Mouse (Mus musculus): Measurements from ENCODE around the gene Rcan3.
A peak's percentile ranks its signal among the peaks of the same experiment; 100 is the strongest.

The Rcan3 gene

GRCm38 (mm10) chr4:135433443-135434394 lies at the start of gene Rcan3:
Gene Rcan3, minus strand, starts transcription at chr4:135433853.
- peak; percentile 60 for DNase-seq (ENCODE audit: low read depth, low spot score)

GRCm38 (mm10) chr4:135480370-135480769 lies 46.7 kb upstream of the Rcan3 start:
- no peak for DNase-seq (ENCODE audit: low read depth, low spot score)

- DNase-seq (ENCODE audit: low read depth, low spot score): no peak
These were observed 44.2 kb upstream of the Rcan3 start for GRCm38 (mm10) chr4:135477851-135478250.

GRCm38 (mm10) chr4:135463406-135463805 lies 29.8 kb upstream of the Rcan3 start:
- DNase-seq (ENCODE audit: low read depth, low spot score): no peak

GRCm38 (mm10) chr4:135453572-135453971 lies 19.9 kb upstream of the Rcan3 start:
- DNase-seq (ENCODE audit: low read depth, low spot score): no peak

GRCm38 (mm10) chr4:135453164-135453563 lies 19.5 kb upstream of the Rcan3 start:
- no peak for DNase-seq (ENCODE audit: low read depth, low spot score)

- no peak for DNase-seq (ENCODE audit: low read depth, low spot score)
These were observed 17.8 kb upstream of the Rcan3 start for GRCm38 (mm10) chr4:135451360-135452015.

- DNase-seq (ENCODE audit: low read depth, low spot score): no peak
These were observed 8.8 kb upstream of the Rcan3 start for GRCm38 (mm10) chr4:135442473-135442872.

- no peak for DNase-seq (ENCODE audit: low read depth, low spot score)
These were observed 6.4 kb upstream of the Rcan3 start for GRCm38 (mm10) chr4:135439904-135440522.

GRCm38 (mm10) chr4:135439188-135439647 lies 5.6 kb upstream of the Rcan3 start:
- no peak for DNase-seq (ENCODE audit: low read depth, low spot score)

GRCm38 (mm10) chr4:135437924-135438323 lies 4.3 kb upstream of the Rcan3 start:
- DNase-seq (ENCODE audit: low read depth, low spot score): no peak

- no peak for DNase-seq (ENCODE audit: low read depth, low spot score)
These were observed 2.6 kb upstream of the Rcan3 start for GRCm38 (mm10) chr4:135436291-135436690.

GRCm38 (mm10) chr4:135434395-135434789 lies 739 bp upstream of the Rcan3 start:
- DNase-seq (ENCODE audit: low read depth, low spot score): no peak

GRCm38 (mm10) chr4:135433086-135433442 lies 589 bp downstream of the Rcan3 start:
- no peak for DNase-seq (ENCODE audit: low read depth, low spot score)

GRCm38 (mm10) chr4:135429990-135430760 lies 3.5 kb downstream of the Rcan3 start:
- no peak for DNase-seq (ENCODE audit: low read depth, low spot score)

- no peak for DNase-seq (ENCODE audit: low read depth, low spot score)
These were observed 4.3 kb downstream of the Rcan3 start for GRCm38 (mm10) chr4:135429383-135429782.

GRCm38 (mm10) chr4:135426587-135426986 lies 7.1 kb downstream of the Rcan3 start:
- no peak for DNase-seq (ENCODE audit: low read depth, low spot score)

- DNase-seq (ENCODE audit: low read depth, low spot score): peak; percentile 63
These were observed 8.0 kb downstream of the Rcan3 start for GRCm38 (mm10) chr4:135425625-135426024.

- no peak for DNase-seq (ENCODE audit: low read depth, low spot score)
These were observed 12.7 kb downstream of the Rcan3 start for GRCm38 (mm10) chr4:135420961-135421360.

GRCm38 (mm10) chr4:135420416-135420815 lies 13.2 kb downstream of the Rcan3 start:
- no peak for DNase-seq (ENCODE audit: low read depth, low spot score)

- no peak for DNase-seq (ENCODE audit: low read depth, low spot score)
These were observed 13.7 kb downstream of the Rcan3 start for GRCm38 (mm10) chr4:135419996-135420395.

Data from brain, embryonic 18.5 days (tissue).